29 mouse cellular contexts compared by ENCODE assay signal in the genomic region with DNA sequence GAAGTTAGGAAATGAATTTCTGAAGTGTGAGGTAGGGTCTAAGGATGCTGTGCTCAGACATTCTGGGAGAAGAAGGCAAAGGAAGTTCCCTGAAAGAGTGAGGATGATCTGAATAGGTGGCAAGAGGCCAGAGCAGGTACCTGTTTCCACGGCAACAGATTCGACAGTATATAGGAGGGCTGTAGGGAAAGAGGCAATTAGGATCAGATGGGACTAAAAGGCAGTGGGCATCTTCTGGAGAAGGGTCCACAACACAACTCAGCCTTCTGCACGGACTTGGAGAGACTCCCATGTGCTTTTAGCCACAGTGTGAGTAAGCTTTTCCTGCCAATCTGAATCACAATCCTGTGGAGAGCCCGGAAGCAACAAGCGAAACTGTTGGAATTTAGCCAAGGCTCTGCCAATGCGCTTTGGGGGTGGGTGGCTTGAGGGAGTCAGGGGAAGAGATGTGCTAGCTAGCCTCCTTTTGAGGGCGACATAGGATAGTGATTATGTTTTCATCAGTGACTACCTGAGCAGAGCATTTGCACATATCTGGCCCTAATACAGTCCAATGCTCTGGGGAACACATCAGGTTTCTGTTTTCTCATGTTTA. TPM values are rescaled to one million over a fixed set of nuclear protein-coding genes. Genes with fewer than 3 reads are reported as not detected.
DNase-seq lines count a peak whose midpoint lies in the region; ATAC-seq and TF ChIP-seq lines count a peak whose summit lies in the region.
"Had no signal": no experiment of that assay in that cellular context is flagged by ENCODE, and none has a peak within 500 bp of the region (broad histone marks: within the 10 kb centered on the region; RNA-seq: fewer than 3 reads in every experiment).

No protein-coding gene starts in this region.

- H3K4me3 ChIP-seq in forebrain, embryonic 14.5 days (ENCODE audit: low read depth, low read length): no peak overlapping the region
- no peak overlapping the region for H3K4me3 ChIP-seq in forebrain, embryonic 12.5 days (replicated peaks)
- H3K4me3 ChIP-seq in hindbrain, postnatal 0 days (ENCODE audit: low read length): no peak overlapping the region
- H3K4me3 ChIP-seq in hindbrain, embryonic 11.5 days (ENCODE audit: low read depth, low read length): no peak overlapping the region
- no peak overlapping the region for H3K4me3 ChIP-seq in midbrain, embryonic 15.5 days
- H3K4me3 ChIP-seq in midbrain, embryonic 13.5 days (replicated peaks): no peak overlapping the region
- H3K4me3 ChIP-seq in liver, embryonic 12.5 days: no peak overlapping the region
- H3K4me3 ChIP-seq: embryonic facial prominence, embryonic 12.5 days; erythroblast, embryonic 14.5 days; heart, embryonic 10.5 days; intestine, embryonic 15.5 days; limb, embryonic 13.5 days; liver, embryonic 13.5 days; megakaryocyte, embryonic 14.5 days had no signal

- TF ChIP-seq CTCF in hindbrain, postnatal 0 days (IDR thresholded peaks at IDR 0.05; ENCODE audit: low read depth): no peak

- no peak overlapping the region for H3K4me2 ChIP-seq in forebrain, embryonic 14.5 days (ENCODE audit: low read length)
- no peak overlapping the region for H3K4me2 ChIP-seq in forebrain, embryonic 12.5 days
- H3K4me2 ChIP-seq in hindbrain, postnatal 0 days (ENCODE audit: low read depth, low read length): no peak overlapping the region
- H3K4me2 ChIP-seq in hindbrain, embryonic 11.5 days (replicated peaks; ENCODE audit: low read depth, low read length): no peak overlapping the region
- no peak overlapping the region for H3K4me2 ChIP-seq in midbrain, embryonic 15.5 days
- H3K4me2 ChIP-seq in midbrain, embryonic 13.5 days (replicated peaks): no peak overlapping the region
- no peak overlapping the region for H3K4me2 ChIP-seq in liver, embryonic 12.5 days
- H3K4me2 ChIP-seq: embryonic facial prominence, embryonic 12.5 days; intestine, embryonic 15.5 days; limb, embryonic 13.5 days; liver, embryonic 13.5 days had no signal

- H3K9ac ChIP-seq in forebrain, embryonic 14.5 days (ENCODE audit: low read length): no peak overlapping the region
- no peak overlapping the region for H3K9ac ChIP-seq in forebrain, embryonic 12.5 days
- H3K9ac ChIP-seq in hindbrain, postnatal 0 days (replicated peaks; ENCODE audit: low read length): no peak overlapping the region
- no peak overlapping the region for H3K9ac ChIP-seq in hindbrain, embryonic 11.5 days (ENCODE audit: low read depth, low read length)
- no peak overlapping the region for H3K9ac ChIP-seq in midbrain, embryonic 15.5 days
- no peak overlapping the region for H3K9ac ChIP-seq in midbrain, embryonic 13.5 days (replicated peaks)
- H3K9ac ChIP-seq in liver, embryonic 12.5 days: no peak overlapping the region
- H3K9ac ChIP-seq: embryonic facial prominence, embryonic 12.5 days; intestine, embryonic 15.5 days; limb, embryonic 13.5 days; liver, embryonic 13.5 days had no signal

- H3K27me3 ChIP-seq in forebrain, embryonic 14.5 days (replicated peaks; ENCODE audit: control insufficient read depth, insufficient read depth, low read length): no peaks in the 10 kb centered on the region
- no peaks in the 10 kb centered on the region for H3K27me3 ChIP-seq in forebrain, embryonic 12.5 days
- H3K27me3 ChIP-seq in hindbrain, postnatal 0 days (ENCODE audit: insufficient read depth, low read length): no peaks in the 10 kb centered on the region
- H3K27me3 ChIP-seq in hindbrain, embryonic 11.5 days (ENCODE audit: control insufficient read depth, insufficient read depth, low read length): no peaks in the 10 kb centered on the region
- no peaks in the 10 kb centered on the region for H3K27me3 ChIP-seq in midbrain, embryonic 15.5 days (replicated peaks)
- no peaks in the 10 kb centered on the region for H3K27me3 ChIP-seq in midbrain, embryonic 13.5 days
- H3K27me3 ChIP-seq in liver, embryonic 12.5 days (replicated peaks): no peaks in the 10 kb centered on the region
- H3K27me3 ChIP-seq: embryonic facial prominence, embryonic 12.5 days; intestine, embryonic 15.5 days; limb, embryonic 13.5 days; liver, embryonic 13.5 days; megakaryocyte, embryonic 14.5 days had no signal

- H3K4me1 ChIP-seq in forebrain, embryonic 14.5 days (ENCODE audit: control insufficient read depth, insufficient read depth, low read length): no peaks in the 10 kb centered on the region
- no peaks in the 10 kb centered on the region for H3K4me1 ChIP-seq in forebrain, embryonic 12.5 days
- H3K4me1 ChIP-seq in hindbrain, postnatal 0 days (ENCODE audit: insufficient read depth, low read length): 0 out of 2 replicates have a peak, but pooled peaks cover 5% of the 10 kb centered on the region
- H3K4me1 ChIP-seq in hindbrain, embryonic 11.5 days (replicated peaks; ENCODE audit: control insufficient read depth, insufficient read depth, low read length): no peaks in the 10 kb centered on the region
- H3K4me1 ChIP-seq in midbrain, embryonic 15.5 days: peaks cover 5% of the 10 kb centered on the region; the same call in 1 of the 2 replicates
- no peaks in the 10 kb centered on the region for H3K4me1 ChIP-seq in midbrain, embryonic 13.5 days (replicated peaks)
- H3K4me1 ChIP-seq in liver, embryonic 12.5 days: no peaks in the 10 kb centered on the region
- H3K4me1 ChIP-seq: embryonic facial prominence, embryonic 12.5 days; heart, embryonic 10.5 days; intestine, embryonic 15.5 days; limb, embryonic 13.5 days; liver, embryonic 13.5 days; megakaryocyte, embryonic 14.5 days had no signal

- no peak overlapping the region for H3K27ac ChIP-seq in forebrain, embryonic 14.5 days (ENCODE audit: low read depth, low read length)
- H3K27ac ChIP-seq in forebrain, embryonic 12.5 days: no peak overlapping the region
- 0 out of 2 replicates have a peak overlapping the region, but pooled peaks have one; percentile 27 for H3K27ac ChIP-seq in hindbrain, postnatal 0 days
- no peak overlapping the region for H3K27ac ChIP-seq in hindbrain, embryonic 11.5 days (ENCODE audit: low read depth, low read length)
- no peak overlapping the region for H3K27ac ChIP-seq in midbrain, embryonic 15.5 days
- no peak overlapping the region for H3K27ac ChIP-seq in midbrain, embryonic 13.5 days
- no peak overlapping the region for H3K27ac ChIP-seq in liver, embryonic 12.5 days
- H3K27ac ChIP-seq: embryonic facial prominence, embryonic 12.5 days; heart, embryonic 10.5 days; intestine, embryonic 15.5 days; limb, embryonic 13.5 days; liver, embryonic 13.5 days had no signal

- ATAC-seq in forebrain, embryonic 14.5 days: no peak
- no peak for ATAC-seq in forebrain, embryonic 12.5 days (ENCODE audit: low FRiP score)
- peak; percentile 76 for ATAC-seq in hindbrain, postnatal 0 days
- ATAC-seq in hindbrain, embryonic 11.5 days (ENCODE audit: low FRiP score): no peak
- ATAC-seq in midbrain, embryonic 15.5 days (replicated peaks): peak; percentile 52
- no peak for ATAC-seq in midbrain, embryonic 13.5 days
- no peak for ATAC-seq in liver, embryonic 12.5 days
- ATAC-seq: intestine, embryonic 15.5 days; Patski had no signal

- no peaks in the 10 kb centered on the region for H3K36me3 ChIP-seq in forebrain, embryonic 14.5 days (ENCODE audit: control insufficient read depth, insufficient read depth, low read length)
- H3K36me3 ChIP-seq in forebrain, embryonic 12.5 days (replicated peaks): no peaks in the 10 kb centered on the region
- H3K36me3 ChIP-seq in hindbrain, postnatal 0 days (ENCODE audit: insufficient read depth, low read length): no peaks in the 10 kb centered on the region
- H3K36me3 ChIP-seq in hindbrain, embryonic 11.5 days (ENCODE audit: control insufficient read depth, insufficient read depth, low read length): no peaks in the 10 kb centered on the region
- no peaks in the 10 kb centered on the region for H3K36me3 ChIP-seq in midbrain, embryonic 15.5 days (replicated peaks)
- H3K36me3 ChIP-seq in midbrain, embryonic 13.5 days: no peaks in the 10 kb centered on the region
- H3K36me3 ChIP-seq in liver, embryonic 12.5 days: no peaks in the 10 kb centered on the region
- H3K36me3 ChIP-seq: embryonic facial prominence, embryonic 12.5 days; heart, embryonic 10.5 days; intestine, embryonic 15.5 days; limb, embryonic 13.5 days; liver, embryonic 13.5 days had no signal

- peak; percentile 59 for DNase-seq in forebrain, embryonic 14.5 days (ENCODE audit: low spot score)
- peak; percentile 80 for DNase-seq in hindbrain, postnatal 0 days (ENCODE audit: low spot score)
- DNase-seq in hindbrain, embryonic 11.5 days (ENCODE audit: low spot score): no peak
- DNase-seq in fibroblast of lung, adult 2 months (ENCODE audit: low read depth): peak; percentile 52
- DNase-seq: adrenal gland, adult 2 months; cerebellum, adult 9-11 months; gastrocnemius, postnatal 10 days; heart, postnatal 4 days; kidney, adult 9 months; kidney, postnatal 14 days; layer of hippocampus, postnatal 36 days; liver, embryonic 13.5 days; lung, adult 2 months; right cerebral cortex, postnatal 25 days had no signal

- WGBS in forebrain, embryonic 14.5 days: 51% methylated on average over 7 of the region's 7 CpGs
- WGBS in forebrain, embryonic 12.5 days: 63% methylated on average over 7 of the region's 7 CpGs
- 34% methylated on average over 7 of the region's 7 CpGs for WGBS in hindbrain, postnatal 0 days
- WGBS in hindbrain, embryonic 11.5 days: 68% methylated on average over 7 of the region's 7 CpGs
- 53% methylated on average over 7 of the region's 7 CpGs for WGBS in midbrain, embryonic 15.5 days
- 59% methylated on average over 7 of the region's 7 CpGs for WGBS in midbrain, embryonic 13.5 days
- WGBS in liver, embryonic 12.5 days (ENCODE audit: insufficient replicate concordance): 59% methylated on average over 7 of the region's 7 CpGs

- no peaks in the 10 kb centered on the region for H3K9me3 ChIP-seq in forebrain, embryonic 14.5 days (replicated peaks; ENCODE audit: control insufficient read depth, low read length)
- no peaks in the 10 kb centered on the region for H3K9me3 ChIP-seq in forebrain, embryonic 12.5 days
- no peaks in the 10 kb centered on the region for H3K9me3 ChIP-seq in hindbrain, postnatal 0 days (ENCODE audit: low read length)
- H3K9me3 ChIP-seq in hindbrain, embryonic 11.5 days (ENCODE audit: control insufficient read depth, low read length): no peaks in the 10 kb centered on the region
- H3K9me3 ChIP-seq in midbrain, embryonic 15.5 days: no peaks in the 10 kb centered on the region
- H3K9me3 ChIP-seq in midbrain, embryonic 13.5 days: peaks cover 4% of the 10 kb centered on the region; the same call in 1 of the 2 replicates
- no peaks in the 10 kb centered on the region for H3K9me3 ChIP-seq in liver, embryonic 12.5 days (replicated peaks)
- H3K9me3 ChIP-seq: embryonic facial prominence, embryonic 12.5 days; intestine, embryonic 15.5 days; limb, embryonic 13.5 days; liver, embryonic 13.5 days had no signal

RNA-seq across cellular contexts. Expression of a gene that starts 21.8 kb away (rescaled TPM):
- 0.09 and 0.15 TPM in 2 replicates for polyA plus RNA-seq in forebrain, embryonic 14.5 days (2014; fragmentation: Nextera tagmentation; extraction: Ambion mirVana)
- polyA plus RNA-seq in forebrain, embryonic 12.5 days (2016; fragmentation: Nextera tagmentation; extraction: Ambion mirVana): not detected in 2 replicates
- total RNA-seq in hindbrain, postnatal 0 days (2014; rRNA removed): 0.05 and 0.07 TPM in 2 replicates
- 0.47 and 0.81 TPM in 2 replicates for polyA plus RNA-seq in hindbrain, postnatal 0 days (2015; fragmentation: Nextera tagmentation; extraction: Ambion mirVana)
- not detected in 2 replicates for polyA plus RNA-seq in hindbrain, embryonic 11.5 days (2014; fragmentation: Nextera tagmentation; extraction: Ambion mirVana)
- polyA plus RNA-seq in midbrain, embryonic 15.5 days (2015; fragmentation: Nextera tagmentation; extraction: Ambion mirVana): 0.22 and 0.35 TPM in 2 replicates
- 0.07 TPM in 1 of 2 replicates, not detected in the other for polyA plus RNA-seq in midbrain, embryonic 13.5 days (2015; fragmentation: Nextera tagmentation; extraction: Ambion mirVana)
- polyA plus RNA-seq in liver, embryonic 12.5 days (2016; fragmentation: Nextera tagmentation; extraction: Ambion mirVana): not detected in 2 replicates
- total RNA-seq: adrenal gland, adult 2 months; gastrocnemius, postnatal 10 days; granulocyte monocyte progenitor cell, adult 5-6 weeks; heart, postnatal 4 days had no signal
- polyA plus RNA-seq: erythroblast, embryonic 14.5 days; heart, embryonic 10.5 days; heart, embryonic 16.5 days; limb, embryonic 13.5 days; liver, embryonic 13.5 days; lung, adult 2 months; neural tube, embryonic 11.5 days; Patski; spleen, adult 2 months had no signal

Comparison
In these comparisons a context has a peak if more than half of its experiments do, and no peak if none do; other contexts are left out.
1. ATAC-seq: peak in hindbrain, postnatal 0 days (single experiment) and midbrain, embryonic 15.5 days (single experiment); none in forebrain, embryonic 14.5 days (single experiment), forebrain, embryonic 12.5 days (single experiment), hindbrain, embryonic 11.5 days (single experiment), midbrain, embryonic 13.5 days (single experiment) and liver, embryonic 12.5 days (single experiment).